Mouse (Mus musculus) stomach, postnatal 0 days (tissue): ENCODE measurements at regions not wholly inside any gene's neighbourhood (a gene's known extent, or its start where the extent isn't known, plus 50 kb on each side); places are given as distances from the start of the nearest gene placed in this dataset.

ENCODE experiments used
- CTCF ChIP-seq: IDR thresholded peaks from 2 replicates; pipeline ENCODE4 v1.5.1; 2016; ENCODE audit warnings: antibody characterized with exemption, low read depth, mild to moderate bottlenecking, moderate library complexity
- EP300 ChIP-seq: optimal IDR thresholded peaks from 2 replicates; pipeline ENCODE3; 2016; ENCODE audit warnings: antibody characterized with exemption

- TF ChIP-seq CTCF: no peak
- TF ChIP-seq EP300: no peak
These were observed 177.1 kb downstream of the Katnal1 start for GRCm38 (mm10) chr5:148751980-148752379.
